Comparison of ENCODE assay signal across 8 mouse cellular contexts in the genomic region with DNA sequence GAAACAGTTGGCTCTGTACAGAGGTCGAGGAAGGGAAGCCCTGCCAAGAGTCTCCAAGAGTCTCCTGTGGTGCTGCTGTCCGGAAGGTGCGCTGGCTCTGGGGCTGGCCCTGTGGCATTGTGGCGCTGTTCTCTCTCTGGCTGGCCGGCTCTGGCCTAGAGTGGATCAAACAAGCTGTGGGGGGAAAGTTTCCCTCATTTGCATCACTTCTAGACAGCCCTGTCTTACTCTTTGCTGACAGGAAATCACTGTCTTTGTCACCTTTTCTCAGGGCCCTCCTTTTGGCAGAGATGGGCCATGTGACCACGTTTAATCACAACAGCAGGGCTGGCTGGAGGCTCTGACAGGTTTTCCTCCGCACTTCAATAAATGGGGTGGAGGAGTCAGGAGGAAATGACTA.
A peak's percentile ranks its signal among the peaks of the same experiment; 100 is the strongest.
DNase-seq lines count a peak whose midpoint lies in the region; ATAC-seq and TF ChIP-seq lines count a peak whose summit lies in the region.

No protein-coding gene starts in this region.

- peak; percentile 94 for ATAC-seq in forebrain, embryonic 11.5 days (replicated peaks; ENCODE audit: low FRiP score)
- no peak for ATAC-seq in megakaryocyte-erythroid progenitor cell, adult 5-6 weeks (replicated peaks; ENCODE audit: low FRiP score, low TSS enrichment, poor library complexity, severe bottlenecking)

- no peaks in the 10 kb centered on the region for H3K36me3 ChIP-seq in forebrain, embryonic 11.5 days (ENCODE audit: control insufficient read depth, insufficient read depth, low read length)
- H3K36me3 ChIP-seq in hindbrain, embryonic 10.5 days: no peaks in the 10 kb centered on the region

- H3K9ac ChIP-seq in forebrain, embryonic 11.5 days (ENCODE audit: low read length): peak overlapping the region; percentile 24

- H3K9me3 ChIP-seq in forebrain, embryonic 11.5 days (ENCODE audit: control insufficient read depth, low read length): no peaks in the 10 kb centered on the region
- no peaks in the 10 kb centered on the region for H3K9me3 ChIP-seq in hindbrain, embryonic 10.5 days

- H3K4me2 ChIP-seq in forebrain, embryonic 11.5 days (ENCODE audit: low read depth, low read length, severe bottlenecking): peak overlapping the region; percentile 11; the same call in 1 of the 2 replicates

- 2% methylated on average over 7 of the region's 7 CpGs for WGBS in forebrain, embryonic 11.5 days
- 2% methylated on average over 7 of the region's 7 CpGs for whole genome bisulfite sequencing in hindbrain, embryonic 10.5 days

- peak overlapping the region; percentile 62; the same call in 1 of the 2 replicates for H3K27ac ChIP-seq in left cerebral cortex, adult 2 months
- H3K27ac ChIP-seq in forebrain, embryonic 11.5 days (ENCODE audit: low read depth, low read length): peak overlapping the region; percentile 86
- peak overlapping the region; percentile 93 for H3K27ac ChIP-seq in hindbrain, embryonic 10.5 days

- no peak for TF ChIP-seq CTCF in left cerebral cortex, adult 2 months (IDR thresholded peaks at IDR 0.05)

- H3K27me3 ChIP-seq in forebrain, embryonic 11.5 days (ENCODE audit: control insufficient read depth, insufficient read depth, low read length): no peaks in the 10 kb centered on the region
- H3K27me3 ChIP-seq in hindbrain, embryonic 10.5 days (ENCODE audit: insufficient read depth, poor library complexity, severe bottlenecking): no peaks in the 10 kb centered on the region

- intact Hi-C loops in left cerebral cortex, adult 2 months (cut with DNase I): loop anchor here (2.0 to 10.0 kb wide), 3 partner anchors 110 to 1220 kb away; no protein-coding TSS in a partner anchor

- H3K4me1 ChIP-seq in forebrain, embryonic 11.5 days (replicated peaks; ENCODE audit: control insufficient read depth, insufficient read depth, low read length): peaks cover 12% of the 10 kb centered on the region
- H3K4me1 ChIP-seq in hindbrain, embryonic 10.5 days (replicated peaks): peaks cover 33% of the 10 kb centered on the region

- DNase-seq in left cerebral cortex, adult 2 months (ENCODE audit: extremely low spot score in 1 of 2, low spot score in 2 of 2): no peak
- DNase-seq in left cerebral cortex, adult 8-10 months (ENCODE audit: low spot score in 2 of 2): no peak
- peak; percentile 62 for DNase-seq in brain, adult 2 months (ENCODE audit: low read depth, low spot score)
- peak; percentile 82 for DNase-seq in forebrain, embryonic 11.5 days (ENCODE audit: low spot score)
- peak; percentile 83 for DNase-seq in hindbrain, embryonic 10.5 days (ENCODE audit: low spot score)
- DNase-seq in layer of hippocampus, postnatal 10 days (ENCODE audit: low spot score in 2 of 2): peak; percentile 41 to 57
- peak; percentile 62 for DNase-seq in retina, postnatal 1 day

- H3K4me3 ChIP-seq in left cerebral cortex, adult 2 months: peak overlapping the region; percentile 15; the same call in 1 of the 2 replicates
- H3K4me3 ChIP-seq in forebrain, embryonic 11.5 days (ENCODE audit: low read depth, low read length): no peak overlapping the region
- 0 out of 2 replicates have a peak overlapping the region, but pooled peaks have one; percentile 29 for H3K4me3 ChIP-seq in hindbrain, embryonic 10.5 days

Comparison
In these comparisons a context has a peak if more than half of its experiments do, and no peak if none do; other contexts are left out.
1. DNase-seq: peak in brain, adult 2 months (single experiment), forebrain, embryonic 11.5 days (single experiment), hindbrain, embryonic 10.5 days (single experiment), layer of hippocampus, postnatal 10 days (2 of 2) and retina, postnatal 1 day (single experiment); none in left cerebral cortex, adult 2 months (0 of 2) and left cerebral cortex, adult 8-10 months (0 of 2).
2. Peak in every context shown above with its lines, with median percentiles within 50 percentile points of each other: H3K27ac ChIP-seq.